ENCODE assay signal across 8 mouse cellular contexts in the genomic region with DNA sequence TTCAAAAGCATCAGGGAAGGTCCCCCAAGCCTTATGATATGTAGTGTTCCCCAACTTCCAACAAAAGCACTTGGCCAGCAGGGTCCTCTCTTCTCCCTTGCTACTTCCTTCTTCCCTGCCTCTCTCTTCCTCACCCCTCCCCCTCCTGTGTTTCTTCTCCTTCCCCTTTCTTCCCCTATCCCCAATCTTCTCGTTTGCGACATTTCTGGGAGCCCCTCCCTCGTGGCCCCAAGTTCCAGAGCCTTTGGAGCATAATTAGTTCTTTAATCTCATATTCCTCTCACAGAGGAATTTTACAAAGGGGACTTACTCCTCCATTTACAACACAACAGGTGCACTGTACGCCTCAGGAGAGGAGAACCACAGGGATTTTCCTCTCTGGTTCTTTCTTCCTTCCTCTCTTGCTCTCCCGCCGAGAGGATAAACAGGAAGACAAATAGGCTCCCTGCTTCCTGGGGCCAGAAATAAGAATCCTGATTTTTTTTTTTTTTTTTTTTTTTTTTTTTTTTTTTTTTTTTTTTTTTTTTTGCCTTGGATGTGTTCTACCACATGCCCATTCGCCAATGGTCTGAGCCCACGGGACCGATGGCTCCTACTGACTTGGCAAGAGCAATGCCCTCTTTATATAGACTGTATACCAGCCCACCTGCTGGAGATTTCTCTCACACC.
DNase-seq lines count a peak whose midpoint lies in the region; ATAC-seq and TF ChIP-seq lines count a peak whose summit lies in the region.

No protein-coding gene starts in this region.

- no peaks in the 10 kb centered on the region for H3K9me3 ChIP-seq in hindbrain, embryonic 10.5 days
- H3K9me3 ChIP-seq in lung, embryonic 16.5 days (ENCODE audit: control insufficient read depth, low read length), result no peaks in the 10 kb centered on the region
- no peaks in the 10 kb centered on the region for H3K9me3 ChIP-seq in stomach, embryonic 15.5 days

- 30% methylated on average over 9 of the region's 9 CpGs for WGBS in liver, adult 2 months
- 7% methylated on average over 9 of the region's 9 CpGs for WGBS in hindbrain, embryonic 10.5 days
- 16% methylated on average over 9 of the region's 9 CpGs for WGBS in lung, embryonic 16.5 days
- 14% methylated on average over 9 of the region's 9 CpGs for WGBS in stomach, embryonic 15.5 days

- no peaks in the 10 kb centered on the region for H3K27me3 ChIP-seq in liver, adult 2 months (ENCODE audit: control insufficient read depth, insufficient read depth, low read length)
- peaks cover 34% of the 10 kb centered on the region for H3K27me3 ChIP-seq in hindbrain, embryonic 10.5 days (ENCODE audit: insufficient read depth, poor library complexity, severe bottlenecking)
- no peaks in the 10 kb centered on the region for H3K27me3 ChIP-seq in lung, embryonic 16.5 days (ENCODE audit: control insufficient read depth, insufficient read depth, low read depth, low read length)
- no peaks in the 10 kb centered on the region for H3K27me3 ChIP-seq in stomach, embryonic 15.5 days (replicated peaks)

- ATAC-seq in lung, embryonic 16.5 days (ENCODE audit: low read depth), result no peak
- ATAC-seq in stomach, embryonic 15.5 days (ENCODE audit: insufficient read depth, low FRiP score, low read depth), result no peak

- peaks cover 4% of the 10 kb centered on the region for H3K4me1 ChIP-seq in liver, adult 2 months (ENCODE audit: control insufficient read depth, insufficient read depth, low read length)
- peaks cover 23% of the 10 kb centered on the region for H3K4me1 ChIP-seq in hindbrain, embryonic 10.5 days (replicated peaks)
- H3K4me1 ChIP-seq in lung, embryonic 16.5 days (replicated peaks; ENCODE audit: control insufficient read depth, insufficient read depth, low read length), result no peaks in the 10 kb centered on the region
- 0 out of 2 replicates have a peak, but pooled peaks cover 6% of the 10 kb centered on the region for H3K4me1 ChIP-seq in stomach, embryonic 15.5 days

- H3K4me3 ChIP-seq in liver, adult 2 months (ENCODE audit: insufficient read depth, low read depth, low read length), result no peak overlapping the region
- peak overlapping the region; percentile 40 for H3K4me3 ChIP-seq in hindbrain, embryonic 10.5 days
- peak overlapping the region; percentile 32 for H3K4me3 ChIP-seq in lung, embryonic 16.5 days (ENCODE audit: low read length)
- peak overlapping the region; percentile 28 for H3K4me3 ChIP-seq in stomach, embryonic 15.5 days (replicated peaks)

- H3K27ac ChIP-seq in liver, adult 2 months (replicated peaks; ENCODE audit: insufficient read depth, low read depth, low read length), result no peak overlapping the region
- no peak overlapping the region; the same call in 1 of the 2 replicates for H3K27ac ChIP-seq in hindbrain, embryonic 10.5 days
- no peak overlapping the region for H3K27ac ChIP-seq in lung, embryonic 16.5 days (ENCODE audit: low read length)
- H3K27ac ChIP-seq in stomach, embryonic 15.5 days, result no peak overlapping the region

- peak overlapping the region; percentile 52 for H3K4me2 ChIP-seq in lung, embryonic 16.5 days (ENCODE audit: low read depth, low read length)
- peak overlapping the region; percentile 47 for H3K4me2 ChIP-seq in stomach, embryonic 15.5 days

- H3K36me3 ChIP-seq in liver, adult 2 months (ENCODE audit: control insufficient read depth, insufficient read depth, low read length), result no peaks in the 10 kb centered on the region
- H3K36me3 ChIP-seq in hindbrain, embryonic 10.5 days, result no peaks in the 10 kb centered on the region
- no peaks in the 10 kb centered on the region for H3K36me3 ChIP-seq in lung, embryonic 16.5 days (ENCODE audit: control insufficient read depth, insufficient read depth, low read length)
- H3K36me3 ChIP-seq in stomach, embryonic 15.5 days, result no peaks in the 10 kb centered on the region

- TF ChIP-seq POLR2A in liver, adult 2 months (IDR thresholded peaks at IDR 0.05; ENCODE audit: extremely low read depth, insufficient read depth, low read length), result no peak

- no peak overlapping the region for H3K9ac ChIP-seq in liver, adult 2 months (ENCODE audit: low read depth, low read length)
- peak overlapping the region; percentile 46; the same call in 1 of the 2 replicates for H3K9ac ChIP-seq in lung, embryonic 16.5 days (ENCODE audit: low read length)
- H3K9ac ChIP-seq in stomach, embryonic 15.5 days, result no peak overlapping the region

- TF ChIP-seq CTCF in liver, adult 2 months (IDR thresholded peaks at IDR 0.05; ENCODE audit: low read depth, low read length), result no peak

- no peaks in the 10 kb centered on the region for H3K79me2 ChIP-seq in liver, adult 2 months (ENCODE audit: control insufficient read depth, insufficient read depth, low read length)

- peak; percentile 6 for DNase-seq in liver, adult 2 months (ENCODE audit: extremely low read depth, low read depth, low spot score)
- no peak for DNase-seq in liver
- DNase-seq in hindbrain, embryonic 10.5 days (ENCODE audit: low spot score), result no peak
- DNase-seq in cerebellum, adult 8-10 months, result no peak
- no peak for DNase-seq in thymus, postnatal 4 days
- DNase-seq in natural killer cell, adult 2 months (ENCODE audit: low spot score in 2 of 2), result no peak
